Mouse (Mus musculus): ENCODE data around the gene Vars. TPM values are rescaled to one million over a fixed set of nuclear protein-coding genes. Genes with fewer than 3 reads are reported as not detected.

The Vars gene
- total RNA-seq, 2 experiments from 2014 or later, result 25.7 to 26.9 TPM

DNA sequence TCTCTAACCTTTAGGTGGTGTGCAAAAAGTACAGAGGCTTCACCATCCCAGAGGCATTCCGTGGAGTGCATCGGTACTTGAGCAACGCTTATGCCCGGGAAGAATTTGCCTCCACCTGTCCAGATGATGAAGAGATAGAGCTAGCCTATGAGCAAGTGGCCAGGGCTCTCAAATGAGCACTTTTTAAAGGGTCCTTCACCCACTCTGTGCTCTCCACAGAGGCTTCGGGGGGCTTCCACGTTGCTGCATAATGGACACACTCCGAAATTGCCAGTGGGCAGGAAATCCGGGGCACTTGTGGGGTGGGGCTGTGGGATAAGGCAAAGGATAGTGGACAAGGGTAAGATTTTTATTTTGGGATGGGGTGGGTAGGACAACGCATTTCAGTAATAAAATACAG lies 57.5 kb downstream of the Vars start:
- DNase-seq (ENCODE audit: low spot score), result no peak
- intact Hi-C loops (cut with DNase I), result no loop called here

- intact Hi-C loops (cut with DNase I), result loop anchor here (1.0 kb wide), 1 partner anchor 38 kb away; no protein-coding TSS in a partner anchor
- DNase-seq (ENCODE audit: low spot score), result peak; percentile 89
Measured at GRCm38 (mm10) chr17:35058911-35059892, 58.4 kb downstream of the Vars start, which contains the start of gene Ddah2. Gene Ddah2 (plus strand): TSS chr17:35059035.

- DNase-seq (ENCODE audit: low spot score), result no peak
- intact Hi-C loops (cut with DNase I), result no loop called here
Measured at GRCm38 (mm10) chr17:35060071-35060470, 59.3 kb downstream of the Vars start.

GRCm38 (mm10) chr17:35060737-35061297 lies 60.0 kb downstream of the Vars start:
- no peak for DNase-seq (ENCODE audit: low spot score)
- intact Hi-C loops (cut with DNase I), result no loop called here

DNA sequence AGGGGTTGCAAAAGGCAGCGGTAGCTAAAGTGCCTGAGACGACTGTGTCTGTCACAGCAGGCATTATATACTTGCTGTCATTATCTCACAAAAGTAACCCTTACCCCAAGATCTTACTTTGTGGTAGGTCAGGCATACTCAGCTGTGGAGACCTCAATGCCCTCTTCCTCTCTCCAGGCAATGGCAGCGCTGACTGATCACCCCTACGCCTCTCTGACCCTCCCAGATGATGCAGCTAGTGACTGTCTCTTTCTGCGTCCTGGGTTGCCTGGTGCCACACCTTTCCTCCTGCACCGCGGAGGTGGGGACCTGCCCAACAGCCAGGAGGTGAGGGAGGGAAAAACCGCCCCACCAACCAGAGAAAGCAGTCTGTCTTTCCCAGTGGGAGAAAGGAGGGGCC lies 60.5 kb downstream of the Vars start:
- no peak for DNase-seq (ENCODE audit: low spot score)
- intact Hi-C loops (cut with DNase I), result no loop called here

- DNase-seq (ENCODE audit: low spot score), result no peak
- intact Hi-C loops (cut with DNase I), result no loop called here
Measured at GRCm38 (mm10) chr17:35063466-35063865, 62.7 kb downstream of the Vars start.

- intact Hi-C loops (cut with DNase I), result no loop called here
- no peak for DNase-seq (ENCODE audit: low spot score)
Measured at GRCm38 (mm10) chr17:35064378-35064877, 63.6 kb downstream of the Vars start.

GRCm38 (mm10) chr17:35064951-35065947 lies 64.5 kb downstream of the Vars start, which contains the start of gene Ly6g6c:
Gene Ly6g6c (plus strand): TSS chr17:35065388.
- DNase-seq (ENCODE audit: low spot score), result no peak
- intact Hi-C loops (cut with DNase I), result no loop called here

Other genes with a start within 250 kb of the Vars start
- not detected for gene Cyp21a1, start 196.4 kb upstream of the Vars start, total RNA-seq (2021)
- gene Stk19, start 164.0 kb upstream of the Vars start, total RNA-seq (2021), result 10 to 100 TPM in 1 of 2 experiments, 1 to 10 TPM in 1; 9.4 to 12.7 TPM
- gene Dxo, start 164.0 kb upstream of the Vars start, total RNA-seq (2021), result 10 to 100 TPM; 11.1 to 11.6 TPM
- 10 to 100 TPM; 18.4 to 22.6 TPM for gene Skiv2l, start 150.8 kb upstream of the Vars start, total RNA-seq (2021)
- 10 to 100 TPM; 15.5 to 16.7 TPM for gene Nelfe, start 150.6 kb upstream of the Vars start, total RNA-seq (2021)
- 1 to 10 TPM; 2.8 to 6.0 TPM for gene Cfb, start 138.5 kb upstream of the Vars start, total RNA-seq (2021)
- 1 to 10 TPM; 6.4 to 7.4 TPM for gene Zbtb12, start 121.5 kb upstream of the Vars start, total RNA-seq (2021)
- gene Gm20547, start 118.9 kb upstream of the Vars start, total RNA-seq (2021), result under 1 TPM in 1 of 2 experiments, not detected in 1; 0.08 TPM
- 1 to 10 TPM; 2.8 to 4.1 TPM for gene C2, start 102.7 kb upstream of the Vars start, total RNA-seq (2021)
- 10 to 100 TPM; 37.6 to 39.1 TPM for gene Ehmt2, start 102.5 kb upstream of the Vars start, total RNA-seq (2021)
- gene Slc44a4, start 86.5 kb upstream of the Vars start, total RNA-seq (2021), result not detected
- gene Neu1, start 69.7 kb upstream of the Vars start, total RNA-seq (2021), result 10 to 100 TPM; 12.7 to 14.1 TPM
- 1 to 10 TPM; 1.9 to 6.9 TPM for gene Hspa1b, start 41.7 kb upstream of the Vars start, total RNA-seq (2021)
- not detected for gene Gm20481, start 31.1 kb upstream of the Vars start, total RNA-seq (2021)
- 1 to 10 TPM; 2.9 to 7.7 TPM for gene Hspa1a, start 28.8 kb upstream of the Vars start, total RNA-seq (2021)
- 1 to 10 TPM; 6.9 to 8.1 TPM for gene Hspa1l, start 28.3 kb upstream of the Vars start, total RNA-seq (2021)
- gene Lsm2, start 19.1 kb upstream of the Vars start, total RNA-seq (2021), result 10 to 100 TPM; 19.0 to 19.1 TPM
- gene Vwa7, start 15.6 kb downstream of the Vars start, total RNA-seq (2021), result 1 to 10 TPM; 7.3 to 7.7 TPM
- not detected for gene Sapcd1, start 27.0 kb downstream of the Vars start, total RNA-seq (2021)
- gene Msh5, start 45.8 kb downstream of the Vars start, total RNA-seq (2021), result 1 to 10 TPM in 1 of 2 experiments, under 1 TPM in 1; 0.57 to 1.3 TPM
- gene Clic1, start 49.0 kb downstream of the Vars start, total RNA-seq (2021), result 10 to 100 TPM; 40.0 to 46.1 TPM
- 10 to 100 TPM; 27.7 to 31.3 TPM for gene Ddah2, start 58.0 kb downstream of the Vars start, total RNA-seq (2021)
- not detected for gene Ly6g6c, start 64.4 kb downstream of the Vars start, total RNA-seq (2021)
- under 1 TPM; 0.18 to 0.87 TPM for gene Mpig6b, start 65.2 kb downstream of the Vars start, total RNA-seq (2021)
- not detected for gene Ly6g6e, start 75.9 kb downstream of the Vars start, total RNA-seq (2021)
- gene Ly6g6d, start 77.1 kb downstream of the Vars start, total RNA-seq (2021), result under 1 TPM; 0.53 to 0.78 TPM
- gene Ly6g6f, start 84.6 kb downstream of the Vars start, total RNA-seq (2021), result not detected
- gene Abhd16a, start 88.3 kb downstream of the Vars start, total RNA-seq (2021), result 10 to 100 TPM; 47.9 to 57.5 TPM
- not detected for gene Ly6g5c, start 107.3 kb downstream of the Vars start, total RNA-seq (2021)
- under 1 TPM in 1 of 2 experiments, not detected in 1; 0.36 TPM for gene Ly6g5b, start 114.4 kb downstream of the Vars start, total RNA-seq (2021)
- gene Gpank1, start 120.5 kb downstream of the Vars start, total RNA-seq (2021), result 1 to 10 TPM; 6.3 to 9.5 TPM
- gene Csnk2b, start 121.1 kb downstream of the Vars start, total RNA-seq (2021), result 100 to 1,000 TPM; 155 to 167 TPM
- gene D17H6S53E, start 125.4 kb downstream of the Vars start, total RNA-seq (2021), result 10 to 100 TPM; 27.0 to 27.1 TPM
- not detected for gene Apom, start 131.1 kb downstream of the Vars start, total RNA-seq (2021)
- gene Bag6, start 134.2 kb downstream of the Vars start, total RNA-seq (2021), result 100 to 1,000 TPM; 222 to 232 TPM
- 100 to 1,000 TPM; 135 to 143 TPM for gene Prrc2a, start 163.9 kb downstream of the Vars start, total RNA-seq (2021)
- 1 to 10 TPM; 2.3 to 3.5 TPM for gene Aif1, start 175.1 kb downstream of the Vars start, total RNA-seq (2021)
- gene Lst1, start 187.5 kb downstream of the Vars start, total RNA-seq (2021), result 1 to 10 TPM; 2.7 to 5.3 TPM
- 1 to 10 TPM; 1.4 to 1.8 TPM for gene Ltb, start 193.5 kb downstream of the Vars start, total RNA-seq (2021)
- gene Tnf, start 201.0 kb downstream of the Vars start, total RNA-seq (2021), result under 1 TPM; 0.56 to 0.60 TPM
- not detected for gene Lta, start 204.4 kb downstream of the Vars start, total RNA-seq (2021)
- under 1 TPM; 0.50 to 0.65 TPM for gene Gm16181, start 219.8 kb downstream of the Vars start, total RNA-seq (2021)
- 1 to 10 TPM; 2.5 to 2.8 TPM for gene Atp6v1g2, start 232.7 kb downstream of the Vars start, total RNA-seq (2021)
- gene Nfkbil1, start 234.8 kb downstream of the Vars start, total RNA-seq (2021), result 1 to 10 TPM; 8.2 to 8.7 TPM
- gene Ddx39b, start 240.8 kb downstream of the Vars start, total RNA-seq (2021), result 10 to 100 TPM; 89.2 to 99.4 TPM